Mouse (Mus musculus) CD4-positive, CD25-positive, alpha-beta regulatory T cell (primary cell): ENCODE measurements around the gene Plk1. TPM values are rescaled to one million over a fixed set of nuclear protein-coding genes. Genes with fewer than 3 reads are reported as not detected.

Experiments used
- polyA plus RNA-seq: library from polyadenylated mRNA; unstranded; fragments of 100-300 nt; shearing (Covaris generic); gene quantifications from one replicate; pipeline ENCODE4 v1.2.1, GENCODE M21; 2017

Plk1 gene
- 3.5 TPM for polyA plus RNA-seq

DNA sequence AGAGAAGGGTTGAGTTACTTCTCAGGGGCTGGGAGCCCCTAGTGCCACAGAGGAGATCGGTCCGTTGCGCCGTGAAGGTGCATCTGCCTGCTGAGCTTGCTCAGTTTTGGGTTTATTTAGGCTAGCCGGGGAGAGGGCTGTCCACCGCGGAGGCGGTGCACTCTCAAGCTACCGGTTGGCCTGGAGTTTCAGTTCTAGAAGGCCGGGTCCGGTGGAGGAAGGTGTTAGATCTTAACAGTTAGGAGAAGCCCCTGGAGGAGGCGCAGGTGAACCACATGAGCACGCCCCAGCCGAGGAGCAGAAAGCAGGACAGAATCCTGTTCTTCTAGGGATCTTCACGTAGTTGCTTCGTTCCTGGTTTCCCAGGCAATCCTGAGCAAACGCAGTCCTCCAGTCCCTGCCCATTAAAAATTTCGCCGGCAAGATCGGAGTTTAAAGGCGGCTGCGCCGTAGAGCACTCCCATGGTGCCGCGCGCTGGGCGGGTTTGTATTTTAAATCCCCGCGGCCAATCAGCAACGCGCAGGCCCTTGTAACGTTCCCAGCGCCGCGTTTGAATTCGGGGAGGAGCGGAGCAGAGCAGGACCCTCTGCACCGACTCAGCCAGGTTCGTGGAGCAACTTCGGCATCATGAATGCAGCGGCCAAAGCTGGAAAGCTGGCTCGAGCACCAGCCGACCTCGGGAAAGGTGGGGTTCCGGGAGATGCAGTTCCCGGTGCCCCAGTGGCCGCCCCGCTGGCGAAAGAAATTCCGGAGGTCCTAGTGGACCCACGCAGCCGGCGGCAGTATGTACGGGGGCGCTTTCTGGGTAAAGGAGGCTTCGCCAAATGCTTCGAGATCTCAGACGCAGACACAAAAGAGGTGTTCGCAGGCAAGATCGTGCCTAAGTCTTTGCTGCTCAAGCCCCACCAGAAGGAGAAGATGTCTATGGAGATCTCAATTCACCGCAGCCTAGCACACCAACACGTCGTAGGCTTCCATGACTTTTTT, at the start of gene Plk1:
TSS of gene Plk1 (plus strand) at position 525 of the 988 bp plus-strand sequence.

DNA sequence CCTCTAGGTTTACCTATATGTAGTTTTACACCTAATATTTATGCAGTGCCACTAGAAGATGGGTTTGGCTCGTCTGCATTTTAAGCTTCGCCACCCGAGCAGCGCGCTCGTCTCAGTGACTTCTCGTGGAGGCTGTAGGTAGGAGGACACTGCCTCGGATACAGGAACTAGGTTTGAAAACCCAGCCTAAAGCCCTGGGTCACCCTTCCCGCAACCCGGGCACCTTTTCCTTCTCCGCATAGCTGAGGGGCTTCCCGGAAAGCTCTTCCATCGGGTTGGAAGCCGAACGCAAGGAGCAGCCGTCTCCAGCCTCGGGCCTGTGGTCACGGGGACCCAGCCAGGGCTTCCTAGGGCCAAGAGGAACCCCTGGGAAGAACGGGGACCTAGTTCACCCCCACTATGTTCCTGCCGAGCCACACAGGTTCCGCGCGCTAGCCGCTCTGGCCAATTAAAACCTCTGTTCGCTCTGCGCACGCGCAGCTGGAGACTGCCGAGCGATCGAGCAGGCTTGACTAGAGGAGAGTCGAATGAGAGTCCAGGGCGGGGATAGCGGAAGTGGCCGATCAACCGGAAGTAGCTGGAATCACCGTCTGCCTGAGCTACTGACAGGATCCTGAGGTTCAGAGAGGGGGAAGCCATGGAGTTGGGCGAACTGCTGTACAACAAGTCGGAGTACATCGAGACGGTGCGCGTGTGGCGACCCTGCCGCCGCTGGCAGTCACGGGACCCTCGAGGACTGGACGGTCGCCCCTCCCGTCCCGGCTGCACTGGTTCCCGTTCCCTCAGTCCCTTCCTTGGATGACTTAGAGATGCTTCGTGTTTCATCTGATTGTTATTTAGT, 26.5 kb upstream of the Plk1 start, which contains the start of the genes Palb2 and Dctn5:
TSS of gene Palb2 (minus strand) at position 489 of the 841 bp plus-strand sequence.
TSS of gene Dctn5 (plus strand) at position 545 of the 841 bp plus-strand sequence.

DNA sequence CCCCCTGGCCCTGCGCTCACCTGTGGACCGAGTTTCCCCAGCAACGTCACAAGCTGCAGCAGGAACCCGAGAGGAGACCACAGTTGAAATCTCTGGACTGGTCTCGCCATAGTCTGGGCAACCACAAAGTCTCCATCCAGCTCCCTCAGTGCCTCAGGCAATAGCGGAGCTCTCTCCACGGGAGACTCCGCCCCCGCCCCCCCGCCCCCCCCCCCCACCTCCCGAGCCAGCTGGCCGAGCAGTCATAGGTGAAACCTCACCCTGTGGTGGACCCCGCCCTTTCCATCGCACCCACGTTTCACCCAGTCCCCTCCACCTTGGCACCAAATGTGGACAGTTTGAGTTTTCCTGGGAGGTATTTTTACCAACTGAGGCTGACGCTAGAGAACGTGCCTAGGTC, 26.8 kb downstream of the Plk1 start, which contains the start of gene Ern2:
TSS of gene Ern2 (minus strand) at position 165 of the 400 bp plus-strand sequence.

DNA sequence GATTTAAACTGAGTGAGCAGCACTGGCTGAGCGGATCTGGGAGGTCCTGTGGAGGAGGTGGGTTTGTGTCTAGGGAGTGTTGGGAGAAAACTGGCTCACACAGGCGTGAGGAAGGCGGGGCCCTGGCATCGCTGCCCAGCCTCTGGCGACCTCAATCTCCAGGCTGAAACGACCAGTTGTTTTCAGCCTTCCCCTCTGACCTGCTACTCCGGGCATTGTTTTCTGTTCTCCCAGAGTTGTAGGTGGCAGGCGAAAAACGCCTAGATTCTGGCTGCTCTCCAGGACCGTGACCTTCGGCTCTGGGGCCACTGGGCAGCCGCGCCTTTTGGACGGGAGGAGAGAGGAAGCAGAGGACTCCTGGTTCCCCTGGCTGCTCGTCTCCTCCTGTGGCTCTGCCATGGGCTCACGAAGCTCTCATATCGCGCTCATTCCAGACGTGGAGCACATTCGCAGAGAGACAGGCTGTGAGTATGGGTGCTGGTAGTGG, 60.1 kb downstream of the Plk1 start, which contains the start of gene Chp2:
TSS of gene Chp2 (plus strand) at position 182 of the 487 bp plus-strand sequence.

Other genes starting within 250 kb of the Plk1 start
- gene Cog7, start 177.7 kb upstream of the Plk1 start, polyA plus RNA-seq, result 15.7 TPM
- gene Gga2, start 138.2 kb upstream of the Plk1 start, polyA plus RNA-seq, result 11.7 TPM
- gene Ubfd1, start 92.3 kb upstream of the Plk1 start, polyA plus RNA-seq, result 44.4 TPM
- 20.9 TPM for gene Ears2, start 92.2 kb upstream of the Plk1 start, polyA plus RNA-seq
- gene Ndufab1, start 57.6 kb upstream of the Plk1 start, polyA plus RNA-seq, result 192 TPM
- gene Palb2, start 26.5 kb upstream of the Plk1 start, polyA plus RNA-seq, result 9.3 TPM
- 136 TPM for gene Dctn5, start 26.4 kb upstream of the Plk1 start, polyA plus RNA-seq
- not detected for gene Ern2, start 26.8 kb downstream of the Plk1 start, polyA plus RNA-seq
- gene Chp2, start 60.1 kb downstream of the Plk1 start, polyA plus RNA-seq, result not detected
- 122 TPM for gene Prkcb, start 129.3 kb downstream of the Plk1 start, polyA plus RNA-seq